Mouse (Mus musculus) midbrain, embryonic 11.5 days (tissue): ENCODE measurements around the gene Exoc4. TPM values are rescaled to one million over a fixed set of nuclear protein-coding genes. Genes with fewer than 3 reads are reported as not detected.

Source experiments
- ATAC-seq: fragments of 200-750 bp; cut with Nextera tagmentation; 2 replicates; pipeline ENCODE4 v1.8.0; 2017; ENCODE audit warnings: moderate TSS enrichment, moderate library complexity; ENCODE audit not compliant: low FRiP score
- DNase-seq: peaks from one replicate; pipeline ENCODE4 v3.0.0; 2015; ENCODE audit warnings: low spot score; ENCODE audit errors: missing footprints
- H3K27ac ChIP-seq: fragments of 300-500 bp; sonication (generic); 2 replicates; pipeline ENCODE4 v1.5.1; 2014; ENCODE audit warnings: low read depth, low read length
- H3K27me3 ChIP-seq: fragments of 300-500 bp; sonication (generic); 2 replicates; pipeline ENCODE4 v1.6.1; 2014; ENCODE audit warnings: mild to moderate bottlenecking, low read length, moderate library complexity, mixed read lengths; ENCODE audit not compliant: control insufficient read depth, insufficient read depth
- H3K36me3 ChIP-seq: fragments of 300-500 bp; sonication (generic); 2 replicates; pipeline ENCODE4 v1.6.1; 2014; ENCODE audit warnings: mild to moderate bottlenecking, low read length, moderate library complexity, mixed read lengths; ENCODE audit not compliant: control insufficient read depth, insufficient read depth
- H3K4me1 ChIP-seq: fragments of 300-500 bp; sonication (generic); 2 replicates; pipeline ENCODE4 v1.6.1; 2014; ENCODE audit warnings: low read length; ENCODE audit not compliant: control insufficient read depth, insufficient read depth
- H3K4me2 ChIP-seq: fragments of 300-500 bp; sonication (generic); 2 replicates; pipeline ENCODE4 v1.6.1; 2014; ENCODE audit warnings: mild to moderate bottlenecking, moderate library complexity
- H3K4me3 ChIP-seq: fragments of 300-500 bp; sonication (generic); 2 replicates; pipeline ENCODE4 v1.5.1; 2014; ENCODE audit warnings: low read depth, low read length
- H3K9ac ChIP-seq: fragments of 300-500 bp; sonication (generic); 2 replicates; pipeline ENCODE4 v1.6.1; 2014; ENCODE audit warnings: low read length
- H3K9me3 ChIP-seq: fragments of 300-500 bp; sonication (generic); 2 replicates; pipeline ENCODE4 v1.6.1; 2016; ENCODE audit warnings: low read length; ENCODE audit not compliant: control insufficient read depth
- WGBS: fragments of 180-500 bp; shearing (Covaris S2); extraction: QIAGEN DNeasy Blood & Tissue Kit; methylation state at CpG from one replicate; pipeline ENCODE4 v1.1.7; 2014; 5-methylcytosine and 5-hydroxymethylcytosine counted together
- polyA plus RNA-seq: library from polyadenylated mRNA; unstranded; fragments of >200 nt; fragmentation: Nextera tagmentation; extraction: Ambion mirVana; gene quantifications from 2 replicates; pipeline ENCODE4 v1.2.1, GENCODE M21; 2014

Gene Exoc4
- polyA plus RNA-seq, 1 experiment from 2014 or later, result 28.7 TPM

GRCm38 (mm10) chr6:33939169-33939568, 690.3 kb downstream of the Exoc4 start:
- peak; percentile 67 for DNase-seq
- H3K4me2 ChIP-seq, result no peak overlapping the region
- no peaks in the 10 kb centered on the region for H3K9me3 ChIP-seq
- no peak for ATAC-seq
- H3K9ac ChIP-seq, result no peak overlapping the region
- H3K27me3 ChIP-seq, result no peaks in the 10 kb centered on the region
- no peaks in the 10 kb centered on the region for H3K4me1 ChIP-seq
- 81% methylated on average over 5 of the region's 5 CpGs for WGBS
- H3K27ac ChIP-seq, result no peak overlapping the region
- H3K36me3 ChIP-seq, result no peaks in the 10 kb centered on the region
- no peak overlapping the region for H3K4me3 ChIP-seq

- Histone ChIP-seq H3K4me3 (no peak overlapping the region), H3K9me3 (no peaks in the 10 kb centered on the region), H3K36me3 (no peaks in the 10 kb centered on the region), H3K4me1 (no peaks in the 10 kb centered on the region), H3K4me2 (no peak overlapping the region), H3K9ac (no peak overlapping the region), H3K27me3 (no peaks in the 10 kb centered on the region), H3K27ac (no peak overlapping the region)
- ATAC-seq, result no peak
- no peak for DNase-seq
- WGBS, result 76% methylated on average over 2 of the region's 2 CpGs
Measured at GRCm38 (mm10) chr6:33946911-33947489, 698.1 kb downstream of the Exoc4 start.

- WGBS, result 89% methylated on average over 2 of the region's 2 CpGs
- Histone ChIP-seq H3K9ac (no peak overlapping the region), H3K9me3 (no peaks in the 10 kb centered on the region), H3K4me2 (no peak overlapping the region), H3K4me3 (no peak overlapping the region), H3K27me3 (no peaks in the 10 kb centered on the region), H3K36me3 (no peaks in the 10 kb centered on the region), H3K4me1 (no peaks in the 10 kb centered on the region), H3K27ac (no peak overlapping the region)
- DNase-seq (no peak), ATAC-seq (no peak)
Measured at GRCm38 (mm10) chr6:33950113-33950512, 701.2 kb downstream of the Exoc4 start.

- DNase-seq, result no peak
Measured at GRCm38 (mm10) chr6:33955469-33955868, 706.6 kb downstream of the Exoc4 start.

GRCm38 (mm10) chr6:33958281-33958680, 709.4 kb downstream of the Exoc4 start:
- Histone ChIP-seq H3K4me2 (no peak overlapping the region), H3K27ac (no peak overlapping the region), H3K9ac (no peak overlapping the region), H3K4me1 (no peaks in the 10 kb centered on the region), H3K4me3 (no peak overlapping the region), H3K9me3 (no peaks in the 10 kb centered on the region), H3K36me3 (no peaks in the 10 kb centered on the region), H3K27me3 (no peaks in the 10 kb centered on the region)
- ATAC-seq, result no peak
- no peak for DNase-seq
- whole genome bisulfite sequencing, result 95% methylated on average over 3 of the region's 3 CpGs

More at GRCm38 (mm10) chr6:33955469-33955868, 706.6 kb downstream of the Exoc4 start:
- Histone ChIP-seq H3K4me3 (no peak overlapping the region), H3K4me2 (no peak overlapping the region), H3K27me3 (no peaks in the 10 kb centered on the region), H3K27ac (no peak overlapping the region), H3K4me1 (no peaks in the 10 kb centered on the region), H3K9ac (no peak overlapping the region), H3K36me3 (no peaks in the 10 kb centered on the region), H3K9me3 (no peaks in the 10 kb centered on the region)
- ATAC-seq, result no peak
- WGBS, result 83% methylated on average over 7 of the region's 7 CpGs

GRCm38 (mm10) chr6:33960766-33961165, 711.9 kb downstream of the Exoc4 start:
- Histone ChIP-seq H3K4me3 (no peak overlapping the region), H3K36me3 (no peaks in the 10 kb centered on the region), H3K4me1 (no peaks in the 10 kb centered on the region), H3K27ac (no peak overlapping the region), H3K27me3 (no peaks in the 10 kb centered on the region), H3K9me3 (no peaks in the 10 kb centered on the region), H3K9ac (no peak overlapping the region), H3K4me2 (no peak overlapping the region)
- DNase-seq, result no peak
- no peak for ATAC-seq
- 93% methylated on average over 2 of the region's 2 CpGs for WGBS

- DNase-seq (no peak), ATAC-seq (no peak)
- no peak overlapping the region for H3K4me2 ChIP-seq
- no peaks in the 10 kb centered on the region for H3K27me3 ChIP-seq
- no peaks in the 10 kb centered on the region for H3K36me3 ChIP-seq
- no peaks in the 10 kb centered on the region for H3K9me3 ChIP-seq
- no peaks in the 10 kb centered on the region for H3K4me1 ChIP-seq
- WGBS, result 77% methylated on average over 2 of the region's 2 CpGs
- no peak overlapping the region for H3K27ac ChIP-seq
- no peak overlapping the region for H3K4me3 ChIP-seq
- H3K9ac ChIP-seq, result no peak overlapping the region
Measured at GRCm38 (mm10) chr6:33963092-33963491, 714.2 kb downstream of the Exoc4 start.

- Histone ChIP-seq H3K4me2 (no peak overlapping the region), H3K9ac (no peak overlapping the region), H3K4me1 (no peaks in the 10 kb centered on the region), H3K4me3 (no peak overlapping the region), H3K27ac (no peak overlapping the region), H3K27me3 (no peaks in the 10 kb centered on the region), H3K36me3 (no peaks in the 10 kb centered on the region), H3K9me3 (no peaks in the 10 kb centered on the region)
- WGBS, result 51% methylated on average over 2 of the region's 2 CpGs
- DNase-seq, result no peak
- ATAC-seq, result no peak
Measured at GRCm38 (mm10) chr6:33965571-33965970, 716.7 kb downstream of the Exoc4 start.

- Histone ChIP-seq H3K27ac (no peak overlapping the region), H3K4me3 (no peak overlapping the region), H3K4me1 (no peaks in the 10 kb centered on the region), H3K36me3 (no peaks in the 10 kb centered on the region), H3K27me3 (no peaks in the 10 kb centered on the region), H3K4me2 (no peak overlapping the region), H3K9ac (no peak overlapping the region), H3K9me3 (no peaks in the 10 kb centered on the region)
- WGBS, result 88% methylated on average over 2 of the region's 2 CpGs
- ATAC-seq (no peak), DNase-seq (no peak)
Measured at GRCm38 (mm10) chr6:33968746-33969145, 719.9 kb downstream of the Exoc4 start.
